Mouse (Mus musculus): ENCODE measurements at regions not wholly inside any gene's neighbourhood (a gene's known extent, or its start where the extent isn't known, plus 50 kb on each side); places are given as distances from the start of the nearest gene placed in this dataset.

- Histone ChIP-seq H3K36me3 (replicated peaks in 1 of 2; ENCODE audit: control insufficient read depth in 1 of 2, insufficient read depth in 1 of 2, low read length in 1 of 2) (no peaks in the 10 kb centered on the region), H3K79me2 (replicated peaks; ENCODE audit: control insufficient read depth, extremely low read depth, insufficient read depth, poor library complexity, severe bottlenecking) (no peaks in the 10 kb centered on the region), H3K9ac (ENCODE audit: insufficient read depth, low read depth) (no peak overlapping the region), H3K27me3 (replicated peaks) (no peaks in the 10 kb centered on the region), H3K9me3 (replicated peaks; ENCODE audit: low read length) (peaks cover 54% of the 10 kb centered on the region), H3K27ac (ENCODE audit: insufficient read depth, low read depth) (no peak overlapping the region), H3K4me3 (replicated peaks in 1 of 3; ENCODE audit: low read depth in 2 of 3, low read length in 2 of 3, poor library complexity in 1 of 3) (no peak overlapping the region), H3K4me2 (ENCODE audit: insufficient read depth, low read depth, poor library complexity, severe bottlenecking) (no peak overlapping the region), H3K4me1 (ENCODE audit: control insufficient read depth in 1 of 2, insufficient read depth in 2 of 2) (no peaks in the 10 kb centered on the region)
- no peak for TF ChIP-seq GABPA (IDR thresholded peaks at IDR 0.05; ENCODE audit: insufficient replicate concordance, low read depth, low read length)
- no peak for TF ChIP-seq RCOR1 (conservative IDR thresholded peaks at IDR 0.05; ENCODE audit: low read depth, low read length)
- no peak for TF ChIP-seq RAD21 (IDR thresholded peaks at IDR 0.05; ENCODE audit: low read depth, low read length)
- no peak for TF ChIP-seq EP300 (IDR thresholded peaks at IDR 0.05; ENCODE audit: low read length)
- no peak for TF ChIP-seq MAFK (IDR thresholded peaks at IDR 0.05; ENCODE audit: insufficient replicate concordance, low read length)
- no peak for TF ChIP-seq KAT2A (IDR thresholded peaks at IDR 0.05; ENCODE audit: insufficient replicate concordance, low read length)
- no peak for TF ChIP-seq POLR2AphosphoS2 (IDR thresholded peaks at IDR 0.05; ENCODE audit: low read depth, low read length)
- no peak for TF ChIP-seq MAZ (IDR thresholded peaks at IDR 0.05; ENCODE audit: low read depth, low read length)
- TF ChIP-seq SMC3 (IDR thresholded peaks at IDR 0.05; ENCODE audit: low read depth, low read length), result no peak
- no peak for TF ChIP-seq E2F4 (IDR thresholded peaks at IDR 0.05; ENCODE audit: insufficient replicate concordance, low read depth, low read length)
- no peak for TF ChIP-seq JUN (IDR thresholded peaks at IDR 0.05; ENCODE audit: insufficient read depth, low read depth, low read length)
- no peak for TF ChIP-seq BHLHE40 (IDR thresholded peaks at IDR 0.05; ENCODE audit: low read depth, low read length)
- no peak for TF ChIP-seq TBP (conservative IDR thresholded peaks at IDR 0.05; ENCODE audit: low read depth, low read length)
- no peak for TF ChIP-seq ZKSCAN1 (IDR thresholded peaks at IDR 0.05; ENCODE audit: borderline replicate concordance, low read depth, low read length)
- in situ Hi-C loops (cut with MboI; ENCODE audit: low pct_ligation_motif_present, low pct_unique_long_range_greater_than_20kb, low sequenced_read_pairs), result no loop called here
- DNase-seq (ENCODE audit: extremely low read depth), result no peak
- dilution Hi-C loops (cut with MboI; ENCODE audit: extremely low pct_ligation_motif_present, extremely low pct_unique_long_range_greater_than_20kb, low sequenced_read_pairs), result no loop called here
Observed at GRCm38 (mm10) chr8:113516176-113516575, 119.2 kb upstream of the Mon1b start.

DNA sequence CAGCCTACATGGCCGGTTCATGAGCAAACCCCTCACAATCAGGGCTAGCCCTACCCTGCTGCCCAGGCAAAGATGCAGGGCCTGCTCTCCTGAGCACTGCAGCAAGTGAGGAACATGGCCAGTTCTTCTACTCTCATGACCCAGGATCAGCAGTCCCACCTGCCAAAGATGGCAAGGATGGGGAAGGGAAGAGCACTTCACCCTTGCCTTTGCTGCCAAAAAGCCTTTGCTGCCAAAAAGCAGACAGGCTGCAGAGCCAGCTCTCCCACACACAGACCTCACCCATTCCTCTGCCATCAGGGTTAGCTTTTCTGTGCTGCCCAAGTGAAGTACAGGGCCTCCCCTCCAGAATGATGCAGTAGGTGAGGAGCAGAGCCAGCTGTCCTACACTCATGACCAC is 117.5 kb upstream of the Mon1b start:
- TF ChIP-seq CHD2 (IDR thresholded peaks at IDR 0.05; ENCODE audit: low read length), result no peak
- TF ChIP-seq MAZ (IDR thresholded peaks at IDR 0.05; ENCODE audit: low read depth, low read length), result no peak
- TF ChIP-seq BHLHE40 (IDR thresholded peaks at IDR 0.05; ENCODE audit: low read depth, low read length), result no peak
- TF ChIP-seq GABPA (IDR thresholded peaks at IDR 0.05; ENCODE audit: insufficient replicate concordance, low read depth, low read length), result no peak
- TF ChIP-seq RCOR1 (conservative IDR thresholded peaks at IDR 0.05; ENCODE audit: low read depth, low read length), result no peak
- TF ChIP-seq ZC3H11A (IDR thresholded peaks at IDR 0.05; ENCODE audit: low read depth, low read length), result no peak
- TF ChIP-seq USF2 (conservative IDR thresholded peaks at IDR 0.05; ENCODE audit: low read depth, low read length), result no peak
- TF ChIP-seq RAD21 (IDR thresholded peaks at IDR 0.05; ENCODE audit: low read depth, low read length), result no peak
- TF ChIP-seq ETS1 (conservative IDR thresholded peaks at IDR 0.05; ENCODE audit: low read depth, low read length), result no peak
- TF ChIP-seq IRF4 (IDR thresholded peaks at IDR 0.05; ENCODE audit: low read depth, low read length), result no peak
- TF ChIP-seq MAX (IDR thresholded peaks at IDR 0.05; ENCODE audit: low read length), result no peak
- no peak overlapping the region for H3K27ac ChIP-seq (ENCODE audit: insufficient read depth, low read depth)
- H3K9me3 ChIP-seq (replicated peaks; ENCODE audit: low read length), result peaks cover 57% of the 10 kb centered on the region
- no peak for DNase-seq (ENCODE audit: extremely low read depth)
- H3K4me3 ChIP-seq (replicated peaks in 1 of 3; ENCODE audit: low read depth in 2 of 3, low read length in 2 of 3, poor library complexity in 1 of 3), result no peak overlapping the region
- no peaks in the 10 kb centered on the region for H3K79me2 ChIP-seq (replicated peaks; ENCODE audit: control insufficient read depth, extremely low read depth, insufficient read depth, poor library complexity, severe bottlenecking)
- H3K4me1 ChIP-seq (ENCODE audit: control insufficient read depth in 1 of 2, insufficient read depth in 2 of 2), result no peaks in the 10 kb centered on the region
- dilution Hi-C loops (cut with MboI; ENCODE audit: extremely low pct_ligation_motif_present, extremely low pct_unique_long_range_greater_than_20kb, low sequenced_read_pairs), result no loop called here
- H3K36me3 ChIP-seq (replicated peaks in 1 of 2; ENCODE audit: control insufficient read depth in 1 of 2, insufficient read depth in 1 of 2, low read length in 1 of 2), result no peaks in the 10 kb centered on the region
- H3K9ac ChIP-seq (ENCODE audit: insufficient read depth, low read depth), result no peak overlapping the region
- in situ Hi-C loops (cut with MboI; ENCODE audit: low pct_ligation_motif_present, low pct_unique_long_range_greater_than_20kb, low sequenced_read_pairs), result no loop called here
- H3K27me3 ChIP-seq (replicated peaks), result no peaks in the 10 kb centered on the region
- no peak overlapping the region for H3K4me2 ChIP-seq (ENCODE audit: insufficient read depth, low read depth, poor library complexity, severe bottlenecking)

Data from CH12.LX (cell line).